Mouse (Mus musculus): ENCODE measurements around the gene Cbx5.

Gene Cbx5

GRCm38 (mm10) chr15:103214149-103214548 lies 25.5 kb downstream of the Cbx5 start:
- DNase-seq = no peak

GRCm38 (mm10) chr15:103205156-103205555 lies 34.5 kb downstream of the Cbx5 start:
- DNase-seq = no peak

- DNase-seq = no peak
These were observed 37.4 kb downstream of the Cbx5 start for GRCm38 (mm10) chr15:103202088-103202793.

GRCm38 (mm10) chr15:103197785-103198184 lies 41.8 kb downstream of the Cbx5 start:
- DNase-seq = no peak

DNA sequence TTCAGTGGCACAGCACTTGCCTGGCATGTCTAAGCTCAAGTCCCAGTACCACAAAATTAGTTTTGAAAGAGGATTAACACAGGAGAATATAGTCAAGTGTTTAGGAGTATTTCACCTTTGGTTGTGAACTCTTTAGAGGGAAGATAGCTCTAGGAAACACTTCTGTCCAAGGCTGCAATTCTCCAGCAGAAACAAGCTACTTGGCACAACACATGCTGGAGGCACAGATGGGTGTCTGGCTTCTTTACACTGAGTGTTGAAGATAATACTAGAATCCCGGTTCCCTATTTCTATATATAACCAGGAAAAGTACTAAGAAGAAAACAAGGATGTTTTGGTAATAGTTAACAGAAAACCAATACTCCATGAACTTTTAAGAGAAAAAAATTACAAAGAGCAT lies 42.8 kb downstream of the Cbx5 start:
- DNase-seq = no peak

GRCm38 (mm10) chr15:103193606-103194005 lies 46.0 kb downstream of the Cbx5 start:
- DNase-seq = no peak

DNA sequence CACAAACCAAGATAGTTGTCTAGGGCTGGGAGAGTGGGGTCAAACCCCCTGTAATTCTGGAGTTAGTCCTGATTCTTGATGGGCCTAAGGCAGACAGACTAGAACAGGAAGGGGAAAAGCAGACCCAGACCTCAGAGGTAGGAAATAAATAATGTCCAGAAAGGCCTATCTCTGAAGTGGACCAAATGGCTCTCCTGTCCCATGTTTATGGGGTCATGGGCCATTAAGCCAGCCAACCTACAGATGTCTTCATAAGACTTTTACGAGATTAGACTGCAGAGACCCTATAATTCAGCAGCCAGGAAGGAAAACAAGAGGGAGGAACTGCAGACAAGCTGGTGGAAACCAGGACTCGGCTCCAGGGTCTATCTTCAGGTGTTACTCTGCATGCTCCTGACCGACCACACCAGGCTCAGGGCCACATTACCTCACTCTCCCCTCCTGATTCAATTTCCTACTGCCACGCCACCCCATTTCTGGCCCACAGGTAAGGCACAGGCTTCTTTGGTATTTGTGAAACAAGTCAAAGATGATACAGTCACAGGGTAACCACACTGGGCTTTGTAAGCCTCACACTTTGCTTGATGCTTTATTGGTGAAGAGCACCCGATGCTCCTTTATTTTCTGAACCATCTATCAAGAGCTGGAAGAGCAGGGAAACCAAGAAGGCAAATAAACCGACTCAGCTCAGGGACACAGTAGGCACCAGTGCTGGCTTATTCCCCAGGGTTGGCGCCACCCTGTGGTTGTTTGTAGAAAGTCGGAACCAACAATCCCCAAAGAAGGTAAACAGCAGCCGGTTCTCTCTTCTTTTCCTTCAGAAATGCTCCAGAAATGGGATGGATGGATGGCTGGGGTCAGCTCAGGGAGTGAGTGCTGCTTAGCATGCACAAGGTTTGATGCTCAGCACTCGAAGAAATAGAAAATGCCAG lies 48.8 kb downstream of the Cbx5 start:
- peak; percentile 50 to 74 for DNase-seq

DNA sequence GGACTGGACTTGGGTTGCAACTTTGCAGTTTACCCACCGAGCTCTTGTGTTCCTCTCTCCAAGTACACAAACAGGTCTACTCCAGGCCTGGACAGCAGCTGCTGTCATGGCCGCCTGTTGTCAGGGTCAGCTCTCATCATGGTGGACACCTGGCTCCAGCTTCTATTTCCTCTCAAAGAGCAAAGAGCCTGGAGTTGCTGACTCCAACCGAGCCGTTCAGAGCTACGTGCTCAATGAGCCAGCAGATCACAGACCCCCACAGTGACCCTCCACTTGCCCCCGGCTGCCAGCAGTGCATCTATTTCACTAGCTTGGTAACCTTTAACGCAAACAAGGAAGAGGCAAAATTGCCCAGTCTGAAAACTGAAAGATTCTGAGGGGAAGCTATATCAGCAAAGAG lies 49.5 kb downstream of the Cbx5 start:
- DNase-seq = no peak

- DNase-seq = no peak
These were observed 51.8 kb downstream of the Cbx5 start for GRCm38 (mm10) chr15:103187803-103188202.

DNA sequence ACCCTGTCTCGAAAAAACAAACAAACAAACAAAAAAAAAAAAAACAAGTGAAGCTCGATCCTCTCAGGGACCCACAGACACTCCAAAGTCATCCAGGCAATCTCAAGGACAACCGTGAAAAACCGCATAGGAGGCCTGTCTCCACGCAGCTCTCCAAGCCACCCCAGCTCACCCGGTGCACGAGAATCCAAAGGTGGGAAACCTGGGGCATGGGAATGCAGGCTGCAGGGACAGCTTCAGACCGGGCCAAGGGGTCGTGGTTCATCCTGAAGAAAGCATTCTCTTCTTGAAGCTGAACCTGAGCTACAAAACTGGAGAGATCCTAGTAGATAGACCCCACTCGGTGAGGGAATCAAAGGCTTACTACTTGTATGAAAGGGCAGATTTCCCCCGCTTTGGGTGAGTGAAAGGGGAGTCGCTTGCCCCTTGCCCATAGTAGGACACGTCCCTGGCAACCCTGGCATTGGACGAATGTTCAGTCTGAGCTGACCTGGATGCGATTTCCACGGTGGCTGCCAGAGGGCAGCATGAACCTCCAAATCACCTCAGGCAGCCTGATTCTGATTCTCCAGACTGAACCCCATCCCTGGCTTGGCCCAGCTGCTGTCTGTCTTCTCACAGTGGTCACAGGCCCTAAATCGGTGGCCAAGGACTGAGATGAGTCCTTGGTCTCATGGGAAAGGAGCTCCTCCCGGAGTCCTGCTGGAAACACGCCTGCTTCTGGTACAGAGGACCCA lies 54.0 kb downstream of the Cbx5 start:
- peak; percentile 69 to 80 for DNase-seq

- peak; percentile 41 to 55 for DNase-seq
These were observed 55.7 kb downstream of the Cbx5 start for GRCm38 (mm10) chr15:103183651-103184610.

DNA sequence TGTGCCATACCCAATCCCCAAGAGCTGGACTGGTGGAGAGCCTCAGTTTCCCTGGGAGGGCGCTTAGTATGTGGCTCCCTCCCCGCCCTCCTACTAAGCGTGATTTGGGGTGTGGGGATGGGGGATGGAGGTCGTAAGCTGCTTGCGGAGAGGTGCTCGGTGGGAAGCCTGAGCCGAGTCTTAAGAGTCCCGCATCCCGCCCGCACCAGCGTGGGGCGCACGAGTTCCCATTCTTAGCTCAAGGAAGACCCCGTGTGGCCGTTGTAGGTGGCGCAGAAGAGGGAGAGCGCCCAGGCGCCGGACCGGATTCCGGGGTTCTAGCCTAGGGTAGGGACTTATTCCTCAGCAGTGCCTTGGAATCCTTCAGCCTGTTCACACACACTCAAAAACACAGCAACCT lies 56.5 kb downstream of the Cbx5 start:
- DNase-seq = peak; percentile 52 to 72

GRCm38 (mm10) chr15:103182166-103182790 lies 57.3 kb downstream of the Cbx5 start:
- peak; percentile 82 to 93 for DNase-seq

- DNase-seq = no peak
These were observed 59.2 kb downstream of the Cbx5 start for GRCm38 (mm10) chr15:103180406-103180805.

DNA sequence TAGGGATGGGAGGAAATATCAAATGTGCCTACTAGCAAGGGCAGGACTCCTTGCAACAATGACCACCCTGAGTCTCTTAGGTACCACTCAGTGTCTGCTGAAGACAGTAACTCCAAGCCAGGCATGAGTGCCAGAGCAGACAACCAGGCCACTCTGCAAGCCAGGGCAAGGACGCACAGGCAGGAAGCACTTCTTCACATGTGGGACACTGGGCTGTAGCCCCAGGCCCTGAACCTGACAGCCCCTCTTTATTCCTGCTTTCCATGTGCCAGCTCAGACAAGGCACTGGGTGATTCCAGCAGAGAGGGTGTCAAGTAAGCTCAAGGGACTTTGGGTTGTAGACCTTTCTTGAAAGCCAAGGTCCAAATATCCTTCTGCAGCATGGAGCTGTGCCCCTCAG lies 60.8 kb downstream of the Cbx5 start:
- DNase-seq = no peak

GRCm38 (mm10) chr15:103178137-103178536 lies 61.5 kb downstream of the Cbx5 start:
- peak in 1 of 2 experiments; percentile 51 for DNase-seq

DNA sequence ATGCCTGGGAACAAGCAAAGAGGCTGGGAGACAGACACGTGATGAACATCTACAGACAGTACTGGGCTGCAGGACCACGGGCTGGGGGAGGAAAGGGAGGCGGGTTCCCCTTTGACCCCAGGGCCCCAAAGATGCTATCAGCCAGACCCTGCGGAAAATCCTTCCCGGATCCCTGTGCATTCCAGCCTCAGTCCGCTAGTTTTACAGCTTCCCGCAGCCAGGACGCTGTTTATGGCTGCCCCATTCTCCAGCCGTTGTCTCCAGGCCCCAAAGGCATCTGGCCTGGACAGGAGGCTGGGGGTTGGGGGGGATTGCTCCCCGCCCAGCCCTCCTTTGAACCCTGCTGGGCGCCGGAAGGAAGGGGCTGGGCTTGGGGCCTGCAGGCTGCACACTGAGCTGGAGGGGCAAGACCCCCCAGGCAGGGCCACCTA lies 62.0 kb downstream of the Cbx5 start:
- DNase-seq = no peak

DNA sequence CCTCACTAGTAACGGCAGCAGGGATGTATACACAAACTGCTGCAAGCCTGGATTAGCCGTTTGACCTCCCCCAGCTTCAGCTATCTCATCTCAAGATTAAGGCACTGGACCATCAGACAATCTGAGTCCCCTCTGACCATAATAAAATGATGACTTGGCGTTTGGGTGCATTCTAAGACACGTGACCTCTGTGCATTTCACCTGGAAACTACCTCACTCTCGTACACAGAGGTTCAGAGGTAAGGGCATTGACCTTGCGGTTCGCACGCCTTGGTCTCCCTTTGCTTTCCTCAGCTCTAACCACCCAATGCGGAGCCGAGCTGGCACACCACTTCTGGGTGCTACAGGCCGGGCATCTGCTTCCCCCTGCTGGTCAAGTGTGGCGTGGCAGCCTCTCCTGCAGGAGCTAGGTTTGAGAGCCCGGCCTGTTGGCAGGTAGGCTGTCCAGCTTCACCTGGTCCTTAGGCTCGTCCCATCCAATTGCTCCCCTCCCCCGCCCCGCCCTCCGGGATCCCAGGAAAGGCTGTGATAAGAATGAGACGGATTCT lies 62.7 kb downstream of the Cbx5 start:
- DNase-seq = peak; percentile 96 to 98

- no peak for DNase-seq
These were observed 66.4 kb downstream of the Cbx5 start for GRCm38 (mm10) chr15:103173251-103173650.

GRCm38 (mm10) chr15:103172537-103172936 lies 67.1 kb downstream of the Cbx5 start:
- peak; percentile 66 to 78 for DNase-seq

GRCm38 (mm10) chr15:103171276-103171675 lies 68.3 kb downstream of the Cbx5 start:
- no peak for DNase-seq
